Mouse (Mus musculus) heart, embryonic 14.5 days (tissue): ENCODE measurements around the gene Olfr519. TPM values are rescaled to one million over a fixed set of nuclear protein-coding genes. Genes with fewer than 3 reads are reported as not detected.
A peak's percentile ranks its signal among the peaks of the same experiment; 100 is the strongest.

ENCODE experiments used
- ATAC-seq: fragments of 200-750 bp; cut with Nextera tagmentation; 2 replicates; pipeline ENCODE4 v1.8.0; 2017; ENCODE audit warnings: low read depth, moderate TSS enrichment; ENCODE audit not compliant: insufficient number of reproducible peaks, insufficient read depth, low FRiP score
- H3K27ac ChIP-seq, 2 experiments: fragments of 200-500 bp in 1 of 2; fragments of 300-500 bp in 1 of 2; sonication (generic) in 1 of 2; replicated peaks in 1 of 2; 2 replicates each; pipeline ENCODE4 v1.5.1; 2012 to 2014; ENCODE audit warnings: low read depth in 2 of 2, low read length in 2 of 2, control low read depth in 1 of 2, mild to moderate bottlenecking in 1 of 2, mixed read lengths in 1 of 2; ENCODE audit not compliant: control insufficient read depth in 1 of 2, insufficient read depth in 1 of 2
- H3K27me3 ChIP-seq: fragments of 300-500 bp; sonication (generic); 2 replicates; pipeline ENCODE4 v1.6.1; 2014; ENCODE audit warnings: mild to moderate bottlenecking, low read length, control low read depth; ENCODE audit not compliant: control insufficient read depth, insufficient read depth
- H3K36me3 ChIP-seq: fragments of 300-500 bp; sonication (generic); 2 replicates; pipeline ENCODE4 v1.6.1; 2014; ENCODE audit warnings: mild to moderate bottlenecking, control low read depth, low read length, mixed read lengths; ENCODE audit not compliant: control insufficient read depth, insufficient read depth
- H3K4me1 ChIP-seq, 2 experiments: fragments of 200-500 bp in 1 of 2; fragments of 300-500 bp in 1 of 2; sonication (generic) in 1 of 2; 2 replicates each; pipeline ENCODE4 v1.6.1; 2012 to 2014; ENCODE audit warnings: low read length in 2 of 2, control low read depth in 1 of 2, mixed read lengths in 1 of 2; ENCODE audit not compliant: control insufficient read depth in 2 of 2, insufficient read depth in 2 of 2
- H3K4me2 ChIP-seq: fragments of 300-500 bp; sonication (generic); 2 replicates; pipeline ENCODE4 v1.6.1; 2014; ENCODE audit warnings: mild to moderate bottlenecking, low read length
- H3K4me3 ChIP-seq, 2 experiments: fragments of 200-500 bp in 1 of 2; fragments of 300-500 bp in 1 of 2; sonication (generic) in 1 of 2; 2 replicates each; pipeline ENCODE4 v1.5.1; 2012 to 2014; ENCODE audit warnings: low read length in 2 of 2, mild to moderate bottlenecking in 2 of 2, control low read depth in 1 of 2, low read depth in 1 of 2, moderate library complexity in 1 of 2; ENCODE audit not compliant: control insufficient read depth in 1 of 2, insufficient read depth in 1 of 2
- H3K9ac ChIP-seq: fragments of 300-500 bp; sonication (generic); 2 replicates; pipeline ENCODE4 v1.6.1; 2014; ENCODE audit warnings: mild to moderate bottlenecking, low read length
- H3K9me3 ChIP-seq: fragments of 300-500 bp; sonication (generic); 2 replicates; pipeline ENCODE4 v1.6.1; 2016; ENCODE audit warnings: low read length, control low read depth; ENCODE audit not compliant: control insufficient read depth
- WGBS: fragments of 180-500 bp; shearing (Covaris S2); extraction: QIAGEN DNeasy Blood & Tissue Kit; methylation state at CpG from one replicate; pipeline ENCODE4 v1.1.7; 2014; 5-methylcytosine and 5-hydroxymethylcytosine counted together
- polyA plus RNA-seq: library from polyadenylated mRNA; unstranded; fragments of >200 nt; fragmentation: Nextera tagmentation; extraction: Ambion mirVana; gene quantifications from 2 replicates; pipeline ENCODE4 v1.2.1, GENCODE M21; 2014

The Olfr519 gene
- not detected in 2 replicates for polyA plus RNA-seq

- ATAC-seq, result no peak
- no peaks in the 10 kb centered on the region for H3K4me1 ChIP-seq
- no peaks in the 10 kb centered on the region for H3K9me3 ChIP-seq
- 76% methylated on average over 5 of the region's 5 CpGs for WGBS
- H3K4me2 ChIP-seq, result no peak within 1 kb of the TSS
- no peaks in the 10 kb centered on the region for H3K27me3 ChIP-seq
- no peak within 1 kb of the TSS for H3K27ac ChIP-seq
- H3K9ac ChIP-seq, result no peak within 1 kb of the TSS
- no peak within 1 kb of the TSS for H3K4me3 ChIP-seq
- H3K36me3 ChIP-seq, result no peaks in the 10 kb centered on the region
These were observed at the start of gene Olfr519 for GRCm38 (mm10) chr7:108894320-108894719. TSS of gene Olfr519 (minus strand) at chr7:108894420.

GRCm38 (mm10) chr7:108944002-108944401, 49.8 kb upstream of the Olfr519 start:
- no peak for ATAC-seq
- Histone ChIP-seq H3K4me3 (no peak overlapping the region), H3K27ac (no peak overlapping the region), H3K27me3 (no peaks in the 10 kb centered on the region; the same call in 1 of the 2 replicates), H3K9me3 (no peaks in the 10 kb centered on the region), H3K9ac (no peak overlapping the region), H3K4me2 (no peak overlapping the region), H3K4me1 (no peaks in the 10 kb centered on the region), H3K36me3 (peaks cover 68% of the 10 kb centered on the region)
- 11% methylated on average over 2 of the region's 2 CpGs for WGBS

GRCm38 (mm10) chr7:108941466-108941865, 47.2 kb upstream of the Olfr519 start:
- WGBS, result 93% methylated on average over 9 of the region's 9 CpGs
- no peaks in the 10 kb centered on the region for H3K4me1 ChIP-seq

DNA sequence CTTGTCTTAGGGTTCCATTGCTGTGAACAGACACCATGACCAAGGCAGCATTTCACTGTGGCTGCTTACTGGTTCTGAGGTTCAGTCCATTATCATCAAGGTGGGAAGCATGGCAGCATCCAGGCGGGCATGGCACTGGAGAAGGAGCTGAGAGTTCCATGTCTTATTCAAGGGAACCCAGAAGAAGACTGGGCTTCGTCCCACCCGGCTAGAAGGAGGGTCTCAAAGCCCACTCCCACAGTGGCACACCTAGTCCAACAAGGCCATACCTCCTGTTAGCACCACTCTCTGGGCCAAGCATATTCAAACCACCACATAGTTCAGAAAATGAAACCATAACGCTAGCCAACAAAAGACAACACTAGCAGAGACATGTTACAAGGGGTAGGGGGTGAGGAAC, 42.4 kb upstream of the Olfr519 start:
- 92% methylated on average over 4 of the region's 4 CpGs for WGBS
- H3K27me3 ChIP-seq, result no peaks in the 10 kb centered on the region

More at GRCm38 (mm10) chr7:108941466-108941865, 47.2 kb upstream of the Olfr519 start:
- Histone ChIP-seq H3K9me3 (no peaks in the 10 kb centered on the region), H3K9ac (no peak overlapping the region), H3K4me2 (no peak overlapping the region), H3K4me3 (no peak overlapping the region), H3K36me3 (peaks cover 93% of the 10 kb centered on the region), H3K27ac (no peak overlapping the region), H3K27me3 (no peaks in the 10 kb centered on the region)
- no peak for ATAC-seq

GRCm38 (mm10) chr7:108935411-108935810, 41.2 kb upstream of the Olfr519 start:
- H3K27ac ChIP-seq, result no peak overlapping the region
- peak overlapping the region; percentile 97 to 99 for H3K4me3 ChIP-seq
- ATAC-seq, result no peak
- WGBS, result 77% methylated on average over 7 of the region's 7 CpGs
- H3K4me2 ChIP-seq, result peak overlapping the region; percentile 88
- H3K36me3 ChIP-seq, result peaks cover 42% of the 10 kb centered on the region
- peaks cover 6 to 11% of the 10 kb centered on the region in 2 experiments for H3K4me1 ChIP-seq
- H3K27me3 ChIP-seq, result no peaks in the 10 kb centered on the region
- H3K9me3 ChIP-seq, result no peaks in the 10 kb centered on the region
- H3K9ac ChIP-seq, result peak overlapping the region; percentile 96

More for the DNA sequence above, 42.4 kb upstream of the Olfr519 start:
- Histone ChIP-seq H3K9ac (no peak overlapping the region), H3K4me2 (no peak overlapping the region), H3K4me3 (no peak overlapping the region), H3K36me3 (peaks cover 54% of the 10 kb centered on the region), H3K4me1 (peaks cover 6 to 11% of the 10 kb centered on the region in 2 experiments), H3K9me3 (no peaks in the 10 kb centered on the region), H3K27ac (no peak overlapping the region)
- ATAC-seq, result no peak

GRCm38 (mm10) chr7:108934836-108935235, 40.6 kb upstream of the Olfr519 start:
- H3K4me3 ChIP-seq, result peak overlapping the region; percentile 97 to 99
- H3K9me3 ChIP-seq, result no peaks in the 10 kb centered on the region
- WGBS, result 4% methylated on average over 8 of the region's 8 CpGs
- H3K36me3 ChIP-seq, result peaks cover 36% of the 10 kb centered on the region
- H3K27me3 ChIP-seq, result no peaks in the 10 kb centered on the region
- no peak for ATAC-seq
- H3K27ac ChIP-seq, result peak overlapping the region in 1 of 2 experiments; percentile 75; a peak in 2 of 4 replicates
- H3K9ac ChIP-seq, result peak overlapping the region; percentile 96
- peak overlapping the region; percentile 88 for H3K4me2 ChIP-seq
- peaks cover 6 to 11% of the 10 kb centered on the region in 2 experiments for H3K4me1 ChIP-seq

- Histone ChIP-seq H3K9me3 (no peaks in the 10 kb centered on the region), H3K27ac (peak within 1 kb of the TSS; percentile 75 to 76; a peak in 3 of 4 replicates), H3K4me2 (peak within 1 kb of the TSS; percentile 88), H3K4me3 (peak within 1 kb of the TSS; percentile 97 to 99), H3K4me1 (peaks cover 6 to 11% of the 10 kb centered on the region in 2 experiments), H3K9ac (peak within 1 kb of the TSS; percentile 96), H3K27me3 (no peaks in the 10 kb centered on the region), H3K36me3 (peaks cover 28% of the 10 kb centered on the region)
- 2% methylated on average over 47 of the region's 50 CpGs for WGBS
- peak; percentile 95 for ATAC-seq
These were observed 39.8 kb upstream of the Olfr519 start, which contains the start of gene Eif3f for GRCm38 (mm10) chr7:108933794-108934731. TSS of gene Eif3f (plus strand) at chr7:108934417.
